Mouse (Mus musculus): ENCODE measurements around the gene Glmp.

DNA sequence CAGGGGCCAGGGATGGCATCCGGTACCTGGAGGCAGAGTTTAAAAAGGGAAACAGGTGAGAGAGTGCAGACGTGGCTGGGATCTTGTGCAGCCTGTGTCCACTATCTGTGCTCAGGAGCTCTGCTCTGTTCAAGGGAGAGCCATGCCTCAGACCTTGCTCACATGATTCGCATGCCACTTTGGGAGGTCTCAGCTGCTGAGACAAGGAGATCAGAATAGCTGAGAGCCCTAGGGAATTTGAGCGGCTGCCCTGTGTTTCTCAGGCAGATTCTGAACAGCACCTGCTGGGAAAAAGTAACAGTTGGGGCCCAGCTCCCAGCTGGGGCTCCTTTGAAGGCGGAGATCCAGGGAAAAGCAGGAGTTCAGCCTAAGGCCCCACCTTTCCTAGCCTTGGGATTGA, 34.8 kb downstream of the Glmp start:
- TF ChIP-seq CTCF (IDR thresholded peaks at IDR 0.05; ENCODE audit: control insufficient read depth, insufficient read depth, low read length) (no peak), POLR2A (IDR thresholded peaks at IDR 0.05; ENCODE audit: borderline replicate concordance, control insufficient read depth, low read depth, low read length) (no peak)

All from bone marrow, adult 2 months (tissue).